Mouse (Mus musculus) spleen, adult 2 months (tissue): ENCODE results near the gene Snx21. TPM values are rescaled to one million over a fixed set of nuclear protein-coding genes. Genes with fewer than 3 reads are reported as not detected.

Experiments
- DNase-seq, 2 experiments: peaks; one replicate each; pipeline versions ENCODE4 v3.0.0 to v3.0.0-alpha.2; 2012 to 2021; ENCODE audit warnings: low spot score in 2 of 2, low read depth in 1 of 2
- H3K27ac ChIP-seq: fragments of 200-500 bp; 2 replicates; pipeline ENCODE4 v1.5.1; 2012; ENCODE audit warnings: low read length, inconsistent platforms; ENCODE audit not compliant: insufficient read depth
- H3K27me3 ChIP-seq: fragments of 200-500 bp; 2 replicates; pipeline ENCODE4 v1.6.1; 2012; ENCODE audit warnings: mild to moderate bottlenecking, moderate library complexity, low read length, inconsistent platforms; ENCODE audit not compliant: control insufficient read depth, insufficient read depth
- H3K36me3 ChIP-seq: fragments of 200-500 bp; 2 replicates; pipeline ENCODE4 v1.6.1; 2012; ENCODE audit warnings: mild to moderate bottlenecking, low read length, inconsistent platforms; ENCODE audit not compliant: control insufficient read depth, insufficient read depth
- H3K4me1 ChIP-seq: fragments of 200-500 bp; 2 replicates; pipeline ENCODE4 v1.6.1; 2011; ENCODE audit warnings: inconsistent platforms; ENCODE audit not compliant: control insufficient read depth, insufficient read depth, insufficient read length
- H3K4me3 ChIP-seq: fragments of 200-500 bp; 2 replicates; pipeline ENCODE4 v1.5.1; 2011; ENCODE audit warnings: mild to moderate bottlenecking, inconsistent platforms; ENCODE audit not compliant: insufficient read depth, insufficient read length; ENCODE audit errors: extremely low read depth
- CTCF ChIP-seq: fragments of 200-500 bp; IDR thresholded peaks from 2 replicates; pipeline ENCODE4 v1.5.1; 2011; ENCODE audit warnings: mild to moderate bottlenecking, inconsistent platforms; ENCODE audit not compliant: insufficient read depth, insufficient read length, insufficient replicate concordance; ENCODE audit errors: extremely low read depth
- POLR2A ChIP-seq: fragments of 200-500 bp; IDR thresholded peaks from 2 replicates; pipeline ENCODE4 v1.6.1; 2011; ENCODE audit warnings: low read depth, low read length, inconsistent platforms
- WGBS: fragments of 180-500 bp; shearing (Covaris S2); methylation state at CpG from one replicate; pipeline ENCODE4 v1.1.7; 2018; 5-methylcytosine and 5-hydroxymethylcytosine counted together
- polyA plus RNA-seq: library from polyadenylated mRNA; depleted of rRNA; stranded (reverse); fragments of >200 nt; gene quantifications from 2 replicates; pipeline ENCODE4 v1.2.3, GENCODE M21; 2012

The Snx21 gene
- polyA plus RNA-seq, 1 experiment = 9.5 TPM

DNA sequence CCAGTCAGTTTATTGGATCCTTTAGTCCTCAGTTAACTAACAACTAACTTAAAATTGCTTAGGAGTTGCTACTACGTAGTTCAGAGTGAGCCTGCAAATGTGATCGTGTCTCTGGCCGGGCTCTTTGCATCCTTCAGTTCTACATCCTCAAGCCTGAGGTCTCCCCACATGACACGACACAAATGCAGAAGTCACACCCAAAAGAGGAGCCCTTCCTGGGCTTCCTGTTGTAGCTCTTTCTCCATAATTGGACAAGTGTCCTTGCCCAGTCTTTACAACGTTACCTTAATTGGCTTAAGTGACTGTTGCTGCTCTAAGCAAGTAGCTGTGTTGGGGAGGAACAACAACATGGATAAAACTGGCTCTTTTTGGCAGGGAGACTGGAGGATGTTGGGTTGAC lies 29.7 kb downstream of the Snx21 start:
- 0 out of 2 replicates have a peak, but pooled peaks cover 2% of the 10 kb centered on the region for H3K36me3 ChIP-seq
- no peak overlapping the region for H3K27ac ChIP-seq
- H3K4me1 ChIP-seq = no peaks in the 10 kb centered on the region
- no peak for DNase-seq
- 63% methylated on average over 5 of the region's 5 CpGs for WGBS
- no peak overlapping the region for H3K4me3 ChIP-seq
- no peaks in the 10 kb centered on the region for H3K27me3 ChIP-seq
- TF ChIP-seq CTCF = no peak
- no peak for TF ChIP-seq POLR2A

DNA sequence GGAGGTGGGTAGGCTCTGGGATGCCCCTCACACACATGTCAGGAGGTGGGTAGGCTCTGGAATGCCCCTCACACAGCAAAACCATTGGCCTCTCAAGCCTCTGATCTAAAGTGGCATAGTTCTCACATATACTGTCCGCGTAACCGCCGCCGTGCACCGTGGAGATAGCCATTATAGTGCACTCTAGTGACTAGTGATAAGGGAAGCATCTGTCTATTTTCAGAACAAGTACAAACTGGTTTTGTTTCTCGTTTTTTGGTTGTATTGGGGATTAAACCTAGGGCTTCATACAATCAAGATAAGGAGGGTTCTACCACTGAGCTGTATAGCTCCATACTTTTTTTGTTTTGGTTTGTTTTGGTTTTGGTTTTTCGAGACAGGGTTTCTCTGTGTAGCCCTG lies 30.2 kb downstream of the Snx21 start:
- no peak overlapping the region for H3K4me3 ChIP-seq
- H3K36me3 ChIP-seq = 0 out of 2 replicates have a peak, but pooled peaks cover 3% of the 10 kb centered on the region
- no peaks in the 10 kb centered on the region for H3K27me3 ChIP-seq
- DNase-seq = no peak
- TF ChIP-seq POLR2A = no peak
- TF ChIP-seq CTCF = no peak
- H3K27ac ChIP-seq = no peak overlapping the region
- WGBS = 92% methylated on average over 8 of the region's 8 CpGs
- H3K4me1 ChIP-seq = no peaks in the 10 kb centered on the region

DNA sequence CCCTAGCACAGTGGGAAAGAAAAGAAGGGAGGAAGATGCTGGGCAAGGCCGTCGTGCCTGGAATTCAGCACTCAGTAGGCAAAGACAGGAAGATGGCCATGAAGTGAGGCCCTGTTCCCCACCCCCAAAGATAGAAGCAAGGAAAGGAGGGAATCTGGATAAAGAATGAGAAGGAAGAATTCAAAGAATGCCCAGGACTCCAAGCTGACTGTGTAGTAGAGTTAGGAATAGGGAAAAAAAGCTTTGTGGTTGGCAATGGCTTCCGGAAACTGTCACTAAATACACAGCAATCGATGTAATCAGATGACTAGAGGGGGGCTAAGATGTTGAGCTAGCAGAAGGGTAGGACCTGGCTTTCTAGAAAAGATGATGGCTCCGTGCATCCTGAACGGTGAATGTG lies 31.6 kb downstream of the Snx21 start:
- DNase-seq = no peak
- TF ChIP-seq CTCF = no peak
- TF ChIP-seq POLR2A = no peak
- 91% methylated on average over 6 of the region's 6 CpGs for WGBS
- Histone ChIP-seq H3K4me1 (no peaks in the 10 kb centered on the region), H3K36me3 (peaks cover 6% of the 10 kb centered on the region; the same call in 1 of the 2 replicates), H3K27ac (no peak overlapping the region), H3K27me3 (no peaks in the 10 kb centered on the region), H3K4me3 (no peak overlapping the region)

DNA sequence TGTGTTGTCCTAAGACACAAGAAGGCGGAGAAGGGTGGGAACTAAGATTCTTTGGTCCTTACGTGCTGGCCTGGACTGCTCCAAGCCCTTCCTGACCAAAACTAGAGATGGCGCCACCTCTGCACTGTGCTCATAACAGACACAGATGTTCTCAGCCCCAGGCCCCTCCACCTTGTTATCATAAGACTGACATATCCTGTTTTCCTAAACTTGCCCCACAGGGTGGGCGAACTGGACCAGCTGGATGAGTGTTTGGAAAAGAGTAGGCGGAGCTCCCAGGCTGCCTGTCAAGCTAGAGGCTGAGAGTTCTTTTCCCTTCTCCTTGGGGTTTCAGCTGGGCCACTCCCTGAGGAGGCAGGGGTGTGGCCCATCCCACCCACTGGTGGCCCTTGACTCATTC lies 32.1 kb downstream of the Snx21 start:
- Histone ChIP-seq H3K36me3 (peaks cover 6% of the 10 kb centered on the region; the same call in 1 of the 2 replicates), H3K27me3 (no peaks in the 10 kb centered on the region), H3K27ac (no peak overlapping the region), H3K4me1 (no peaks in the 10 kb centered on the region), H3K4me3 (no peak overlapping the region)
- 90% methylated on average over 5 of the region's 5 CpGs for WGBS
- no peak for DNase-seq
- TF ChIP-seq POLR2A = no peak

GRCm38 (mm10) chr2:164821060-164821459 lies 35.4 kb downstream of the Snx21 start:
- DNase-seq = no peak
- peaks cover 19% of the 10 kb centered on the region for H3K36me3 ChIP-seq
- 92% methylated on average over 6 of the region's 6 CpGs for WGBS
- no peaks in the 10 kb centered on the region for H3K4me1 ChIP-seq
- H3K27me3 ChIP-seq = no peaks in the 10 kb centered on the region
- no peak overlapping the region for H3K4me3 ChIP-seq
- no peak overlapping the region for H3K27ac ChIP-seq
- no peak for TF ChIP-seq CTCF
- TF ChIP-seq POLR2A = no peak

GRCm38 (mm10) chr2:164822636-164823165 lies 37.1 kb downstream of the Snx21 start, which contains the start of gene Zswim1:
Gene Zswim1 (plus strand): TSS chr2:164822686.
- Histone ChIP-seq H3K36me3 (peaks cover 25% of the 10 kb centered on the region), H3K4me3 (peak within 1 kb of the TSS; percentile 97), H3K27me3 (no peaks in the 10 kb centered on the region), H3K27ac (peak within 1 kb of the TSS; percentile 84), H3K4me1 (no peaks in the 10 kb centered on the region)
- TF ChIP-seq CTCF (no peak), POLR2A (peak; percentile 73)
- 1% methylated on average over 32 of the region's 32 CpGs for WGBS
- DNase-seq = peak; percentile 93 to 99

DNA sequence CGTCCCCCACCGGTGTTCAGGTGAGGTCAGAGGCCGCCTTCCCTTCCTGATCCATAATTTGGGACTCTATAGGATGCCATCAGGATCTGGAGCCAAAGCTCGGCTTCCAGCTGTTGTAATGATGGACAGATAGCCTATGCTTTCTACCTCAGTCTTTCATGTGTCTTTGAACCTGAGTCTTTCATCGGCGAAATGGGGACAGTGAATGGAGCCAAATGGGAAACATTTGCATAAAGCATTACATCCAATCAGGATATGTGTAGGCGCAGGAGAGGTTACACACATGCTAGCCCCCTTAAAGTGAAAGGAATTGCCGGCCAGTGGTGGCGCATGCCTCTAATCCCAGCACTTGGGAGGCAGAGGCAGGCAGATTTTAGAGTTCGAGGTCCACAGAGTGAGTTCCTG lies 37.6 kb downstream of the Snx21 start:
- H3K4me1 ChIP-seq = no peaks in the 10 kb centered on the region
- WGBS = under 1% methylated on average over 10 of the region's 10 CpGs
- TF ChIP-seq CTCF = no peak
- TF ChIP-seq POLR2A = no peak
- peak overlapping the region; percentile 84 for H3K27ac ChIP-seq
- H3K4me3 ChIP-seq = peak overlapping the region; percentile 97
- peaks cover 27% of the 10 kb centered on the region for H3K36me3 ChIP-seq
- H3K27me3 ChIP-seq = no peaks in the 10 kb centered on the region
- DNase-seq = no peak
